Mouse (Mus musculus): ENCODE data around the gene Plg. TPM values are rescaled to one million over a fixed set of nuclear protein-coding genes. Genes with fewer than 3 reads are reported as not detected.

Plg gene
- polyA plus RNA-seq, 1 experiment from 2014 or later = not detected

GRCm38 (mm10) chr17:12455143-12455790 is 76.9 kb downstream of the Plg start:
- DNase-seq (ENCODE audit: low spot score) (no peak), ATAC-seq (ENCODE audit: low read depth) (no peak)
- no peaks in the 10 kb centered on the region for H3K27me3 ChIP-seq (replicated peaks; ENCODE audit: control insufficient read depth, insufficient read depth, low read length)
- H3K27ac ChIP-seq (replicated peaks; ENCODE audit: low read depth, low read length) = no peak overlapping the region
- H3K4me2 ChIP-seq (ENCODE audit: low read depth, low read length) = no peak overlapping the region
- no peaks in the 10 kb centered on the region for H3K4me1 ChIP-seq (ENCODE audit: control insufficient read depth, insufficient read depth, low read length)
- no peak overlapping the region for H3K9ac ChIP-seq (ENCODE audit: low read depth, low read length)
- no peak overlapping the region for H3K4me3 ChIP-seq (ENCODE audit: low read depth, low read length)
- H3K9me3 ChIP-seq (ENCODE audit: control insufficient read depth, low read length) = no peaks in the 10 kb centered on the region
- 83% methylated on average over 5 of the region's 5 CpGs for WGBS
- no peaks in the 10 kb centered on the region for H3K36me3 ChIP-seq (ENCODE audit: control insufficient read depth, insufficient read depth, low read length)

- no peak overlapping the region for H3K4me3 ChIP-seq (ENCODE audit: low read depth, low read length)
- H3K27me3 ChIP-seq (replicated peaks; ENCODE audit: control insufficient read depth, insufficient read depth, low read length) = no peaks in the 10 kb centered on the region
These were observed 82.8 kb downstream of the Plg start for GRCm38 (mm10) chr17:12461168-12461567.

GRCm38 (mm10) chr17:12466501-12467000 is 88.1 kb downstream of the Plg start:
- H3K36me3 ChIP-seq (ENCODE audit: control insufficient read depth, insufficient read depth, low read length) = no peaks in the 10 kb centered on the region
- no peak for ATAC-seq (ENCODE audit: low read depth)
- no peak overlapping the region for H3K4me3 ChIP-seq (ENCODE audit: low read depth, low read length)
- H3K4me1 ChIP-seq (ENCODE audit: control insufficient read depth, insufficient read depth, low read length) = no peaks in the 10 kb centered on the region
- no peak overlapping the region for H3K27ac ChIP-seq (replicated peaks; ENCODE audit: low read depth, low read length)
- no peak overlapping the region for H3K9ac ChIP-seq (ENCODE audit: low read depth, low read length)
- DNase-seq (ENCODE audit: low spot score) = no peak
- no peaks in the 10 kb centered on the region for H3K27me3 ChIP-seq (replicated peaks; ENCODE audit: control insufficient read depth, insufficient read depth, low read length)
- H3K4me2 ChIP-seq (ENCODE audit: low read depth, low read length) = no peak overlapping the region
- H3K9me3 ChIP-seq (ENCODE audit: control insufficient read depth, low read length) = 0 out of 2 replicates have a peak, but pooled peaks cover 6% of the 10 kb centered on the region
- WGBS = 70% methylated on average over 4 of the region's 4 CpGs

More at GRCm38 (mm10) chr17:12461168-12461567, 82.8 kb downstream of the Plg start:
- ATAC-seq (ENCODE audit: low read depth) (no peak), DNase-seq (ENCODE audit: low spot score) (no peak)
- H3K9ac ChIP-seq (ENCODE audit: low read depth, low read length) = no peak overlapping the region
- H3K36me3 ChIP-seq (ENCODE audit: control insufficient read depth, insufficient read depth, low read length) = no peaks in the 10 kb centered on the region
- H3K27ac ChIP-seq (replicated peaks; ENCODE audit: low read depth, low read length) = no peak overlapping the region
- no peak overlapping the region for H3K4me2 ChIP-seq (ENCODE audit: low read depth, low read length)
- H3K9me3 ChIP-seq (ENCODE audit: control insufficient read depth, low read length) = 0 out of 2 replicates have a peak, but pooled peaks cover 5% of the 10 kb centered on the region
- H3K4me1 ChIP-seq (ENCODE audit: control insufficient read depth, insufficient read depth, low read length) = no peaks in the 10 kb centered on the region

GRCm38 (mm10) chr17:12467642-12468041 is 89.2 kb downstream of the Plg start:
- no peaks in the 10 kb centered on the region for H3K4me1 ChIP-seq (ENCODE audit: control insufficient read depth, insufficient read depth, low read length)
- H3K27ac ChIP-seq (replicated peaks; ENCODE audit: low read depth, low read length) = no peak overlapping the region
- H3K36me3 ChIP-seq (ENCODE audit: control insufficient read depth, insufficient read depth, low read length) = no peaks in the 10 kb centered on the region
- no peak for ATAC-seq (ENCODE audit: low read depth)
- 0 out of 2 replicates have a peak, but pooled peaks cover 5% of the 10 kb centered on the region for H3K9me3 ChIP-seq (ENCODE audit: control insufficient read depth, low read length)
- DNase-seq (ENCODE audit: low spot score) = no peak
- H3K9ac ChIP-seq (ENCODE audit: low read depth, low read length) = no peak overlapping the region
- H3K27me3 ChIP-seq (replicated peaks; ENCODE audit: control insufficient read depth, insufficient read depth, low read length) = no peaks in the 10 kb centered on the region
- H3K4me3 ChIP-seq (ENCODE audit: low read depth, low read length) = no peak overlapping the region
- H3K4me2 ChIP-seq (ENCODE audit: low read depth, low read length) = no peak overlapping the region
- 84% methylated on average over 3 of the region's 3 CpGs for WGBS

- no peak overlapping the region for H3K4me3 ChIP-seq (ENCODE audit: low read depth, low read length)
- WGBS = 68% methylated on average over 5 of the region's 5 CpGs
- no peak overlapping the region for H3K27ac ChIP-seq (replicated peaks; ENCODE audit: low read depth, low read length)
- 0 out of 2 replicates have a peak, but pooled peaks cover 5% of the 10 kb centered on the region for H3K9me3 ChIP-seq (ENCODE audit: control insufficient read depth, low read length)
- H3K36me3 ChIP-seq (ENCODE audit: control insufficient read depth, insufficient read depth, low read length) = no peaks in the 10 kb centered on the region
- H3K9ac ChIP-seq (ENCODE audit: low read depth, low read length) = no peak overlapping the region
- DNase-seq (ENCODE audit: low spot score) (no peak), ATAC-seq (ENCODE audit: low read depth) (no peak)
- no peaks in the 10 kb centered on the region for H3K4me1 ChIP-seq (ENCODE audit: control insufficient read depth, insufficient read depth, low read length)
- H3K27me3 ChIP-seq (replicated peaks; ENCODE audit: control insufficient read depth, insufficient read depth, low read length) = no peaks in the 10 kb centered on the region
- H3K4me2 ChIP-seq (ENCODE audit: low read depth, low read length) = no peak overlapping the region
These were observed 90.3 kb downstream of the Plg start for GRCm38 (mm10) chr17:12468745-12469144.

Other genes with a start within 250 kb of the Plg start
- 29.5 and 34.2 TPM in 2 replicates for gene Map3k4, start 59.8 kb upstream of the Plg start, polyA plus RNA-seq (2014; fragmentation: Nextera tagmentation; extraction: Ambion mirVana)
- gene Slc22a3, start 129.1 kb downstream of the Plg start, polyA plus RNA-seq (2014; fragmentation: Nextera tagmentation; extraction: Ambion mirVana) = 0.84 and 1.4 TPM in 2 replicates
- 0.17 and 0.50 TPM in 2 replicates for gene Slc22a2, start 205.5 kb downstream of the Plg start, polyA plus RNA-seq (2014; fragmentation: Nextera tagmentation; extraction: Ambion mirVana)

Measured in embryonic facial prominence, embryonic 14.5 days (tissue).